Mouse (Mus musculus): ENCODE results near the gene Fam129b.

Fam129b gene

GRCm38 (mm10) chr2:32966184-32966688 is 90.3 kb downstream of the Fam129b start:
- DNase-seq = no peak

- peak; percentile 93 for DNase-seq
Observed at GRCm38 (mm10) chr2:32966689-32967631, 91.0 kb downstream of the Fam129b start.

GRCm38 (mm10) chr2:32968024-32968614 is 92.2 kb downstream of the Fam129b start:
- DNase-seq = peak in 1 of 2 experiments; percentile 57

DNA sequence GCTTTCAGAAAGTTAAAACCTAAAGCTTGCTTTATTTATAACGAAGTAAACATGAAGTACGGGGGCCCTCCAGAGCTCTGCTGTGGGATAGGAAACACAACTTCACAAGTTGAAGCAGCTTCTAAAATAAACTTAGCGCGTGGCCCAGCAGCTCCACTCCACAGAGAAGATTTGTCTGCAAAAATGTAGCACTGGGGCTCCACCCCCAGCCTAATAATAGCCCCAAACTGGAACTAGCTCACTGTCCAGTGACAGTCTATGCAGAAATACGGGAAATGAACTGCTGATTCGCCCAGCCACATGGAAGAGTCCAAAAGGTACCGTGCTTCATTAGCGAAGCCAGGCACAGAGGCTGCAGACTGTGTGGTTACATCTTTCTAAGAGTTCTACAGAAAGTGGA is 93.4 kb downstream of the Fam129b start:
- DNase-seq = no peak

GRCm38 (mm10) chr2:32971235-32971634 is 95.3 kb downstream of the Fam129b start:
- DNase-seq = peak; percentile 73 to 81

DNA sequence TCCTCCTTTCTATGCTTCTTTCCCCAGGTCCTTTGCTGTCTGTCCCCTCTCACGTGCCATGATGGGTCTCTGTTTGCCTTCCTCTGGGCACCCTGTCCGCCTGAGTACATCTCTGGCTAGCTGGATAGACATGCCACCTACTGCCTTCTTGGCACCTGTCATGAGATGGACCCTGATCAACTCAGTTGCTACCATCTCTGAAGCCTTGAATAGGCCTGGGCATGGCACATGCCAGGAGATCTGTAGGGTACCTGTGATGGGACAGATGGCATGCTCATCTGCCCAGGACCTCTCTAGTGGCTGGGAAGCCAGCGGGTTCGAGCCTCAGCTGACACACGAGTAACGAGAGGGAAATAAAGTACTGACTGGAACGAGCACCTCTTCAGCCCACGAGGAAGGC is 98.3 kb downstream of the Fam129b start:
- DNase-seq = peak in 1 of 2 experiments; percentile 46

Data from cerebellum, postnatal 25 days (tissue).